Comparison of ENCODE assay signal across 21 mouse cellular contexts in the genomic region with DNA sequence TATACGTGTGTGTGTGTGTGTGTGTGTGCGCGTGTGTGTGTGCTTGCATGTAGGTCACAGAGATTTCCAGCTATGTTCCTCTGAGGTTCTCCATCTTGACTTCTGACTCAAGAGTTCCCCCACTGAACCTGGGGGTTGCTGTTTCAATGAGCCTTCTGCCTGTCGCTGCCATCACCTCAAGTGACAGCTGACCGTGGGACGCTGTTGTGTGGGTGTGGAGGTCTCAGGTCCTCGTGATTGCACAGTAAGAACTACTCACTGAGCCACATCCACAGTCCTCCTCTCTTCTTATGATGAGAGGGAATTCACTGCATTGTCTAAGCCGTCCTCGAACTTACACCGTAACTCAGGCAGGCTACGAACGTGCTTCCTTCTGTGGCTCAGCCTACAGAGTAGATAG.
DNase-seq lines count a peak whose midpoint lies in the region; ATAC-seq and TF ChIP-seq lines count a peak whose summit lies in the region.
"Had no signal": no experiment of that assay in that cellular context is flagged by ENCODE, and none has a peak within 500 bp of the region (broad histone marks: within the 10 kb centered on the region; RNA-seq: fewer than 3 reads in every experiment).

No protein-coding gene starts in this region.

- no peak overlapping the region for H3K9ac ChIP-seq in MEL (ENCODE audit: control insufficient read depth, low read depth, low read length, poor library complexity, severe bottlenecking)
- H3K9ac ChIP-seq: embryonic facial prominence, embryonic 12.5 days; forebrain, embryonic 13.5 days; forebrain, embryonic 15.5 days; forebrain, postnatal 0 days had no signal

- H3K27me3 ChIP-seq in MEL (ENCODE audit: control insufficient read depth in 1 of 2, insufficient read depth in 2 of 2, low read length in 2 of 2): no peaks in the 10 kb centered on the region
- H3K27me3 ChIP-seq: embryonic facial prominence, embryonic 12.5 days; forebrain, embryonic 13.5 days; forebrain, embryonic 15.5 days; Patski had no signal

- H3K27ac ChIP-seq in layer of hippocampus, adult 2 months: peak overlapping the region; percentile 34
- H3K27ac ChIP-seq in MEL (ENCODE audit: control insufficient read depth, low read depth, low read length): no peak overlapping the region
- H3K27ac ChIP-seq: embryonic facial prominence, embryonic 10.5 days; embryonic facial prominence, embryonic 12.5 days; forebrain, embryonic 13.5 days; forebrain, embryonic 15.5 days had no signal

- no peak for TF ChIP-seq RAD21 in MEL (IDR thresholded peaks at IDR 0.05; ENCODE audit: low read depth, low read length)

- H3K79me2 ChIP-seq in MEL (ENCODE audit: control insufficient read depth, insufficient read depth, low read length, poor library complexity): peaks cover 61% of the 10 kb centered on the region

- no peak for ATAC-seq in CD4-positive, CD25-positive, alpha-beta regulatory T cell, adult 4 months
- ATAC-seq: activated CD4-positive, CD25-positive, alpha-beta regulatory T cell, adult 4 months; forebrain, embryonic 13.5 days; forebrain, embryonic 15.5 days; forebrain, postnatal 0 days; Patski had no signal

- TF ChIP-seq POLR2A in MEL (IDR thresholded peaks at IDR 0.05; ENCODE audit: control insufficient read depth in 1 of 2, insufficient read depth in 1 of 2, low read depth in 1 of 2, low read length in 2 of 2, poor library complexity in 1 of 2): no peak

- H3K36me3 ChIP-seq in MEL (ENCODE audit: control insufficient read depth in 1 of 2, insufficient read depth in 2 of 2, low read length in 2 of 2): peaks cover 6 to 36% of the 10 kb centered on the region in 2 experiments
- H3K36me3 ChIP-seq: embryonic facial prominence, embryonic 10.5 days; embryonic facial prominence, embryonic 12.5 days; forebrain, embryonic 15.5 days had no signal

- H3K4me1 ChIP-seq in MEL (ENCODE audit: control insufficient read depth in 1 of 2, insufficient read depth in 2 of 2, low read length in 2 of 2): peaks cover 25% of the 10 kb centered on the region in 2 experiments
- H3K4me1 ChIP-seq: embryonic facial prominence, embryonic 12.5 days had no signal

- H3K4me3 ChIP-seq in layer of hippocampus, adult 2 months: no peak overlapping the region
- no peak overlapping the region for H3K4me3 ChIP-seq in MEL (ENCODE audit: control insufficient read depth in 1 of 2, insufficient read depth in 1 of 2, low read depth in 2 of 2, low read length in 2 of 2)
- H3K4me3 ChIP-seq: embryonic facial prominence, embryonic 10.5 days; embryonic facial prominence, embryonic 12.5 days; forebrain, embryonic 13.5 days; forebrain, embryonic 15.5 days had no signal

- H3K9me3 ChIP-seq in MEL (replicated peaks; ENCODE audit: insufficient read depth, low read length): no peaks in the 10 kb centered on the region
- H3K9me3 ChIP-seq: embryonic facial prominence, embryonic 10.5 days; embryonic facial prominence, embryonic 12.5 days; forebrain, embryonic 13.5 days; forebrain, embryonic 15.5 days had no signal

- DNase-seq in CD4-positive, CD25-positive, alpha-beta regulatory T cell, adult 2 months (ENCODE audit: low read depth, low spot score): peak; percentile 29
- DNase-seq in layer of hippocampus, adult 2 months (ENCODE audit: low spot score in 2 of 2): no peak
- DNase-seq in layer of hippocampus, postnatal 14 days (ENCODE audit: low spot score in 2 of 2): no peak
- peak; percentile 51 for DNase-seq in MEL (ENCODE audit: low read depth, low spot score)
- DNase-seq in B cell, adult 2 months: no peak
- DNase-seq: adrenal gland, adult 8-10 months; adrenal gland, postnatal 14 days; adrenal gland, postnatal 36 days; cerebellum, adult 11-12 months; cerebellum, adult 2 months; cerebellum, adult 9-10 months; cerebellum, postnatal 10 days; cerebellum, postnatal 25 days; forebrain, postnatal 0 days had no signal

- no peak for TF ChIP-seq CTCF in layer of hippocampus, adult 2 months (conservative IDR thresholded peaks at IDR 0.05)
- no peak for TF ChIP-seq CTCF in MEL (IDR thresholded peaks at IDR 0.05 in 2 of 3, conservative IDR thresholded peaks at IDR 0.05 in 1 of 3; ENCODE audit: control insufficient read depth in 1 of 3, insufficient read depth in 1 of 3, low read depth in 2 of 3, low read length in 3 of 3, poor library complexity in 1 of 3, severe bottlenecking in 1 of 3)

- no peak for TF ChIP-seq EP300 in MEL (IDR thresholded peaks at IDR 0.05; ENCODE audit: low read depth in 1 of 2, low read length in 2 of 2)

TF ChIP-seq in MEL, 35 proteins besides CTCF, POLR2A, EP300 and RAD21:
- TF ChIP-seq MAZ (IDR thresholded peaks at IDR 0.05; ENCODE audit: low read depth, low read length) (no peak), E2F4 (IDR thresholded peaks at IDR 0.05; ENCODE audit: borderline replicate concordance, low read depth, low read length) (no peak), HCFC1 (IDR thresholded peaks at IDR 0.05; ENCODE audit: low read depth, low read length) (no peak)

Comparison
In these comparisons a context has a peak if more than half of its experiments do, and no peak if none do; other contexts are left out.
1. DNase-seq: peak in CD4-positive, CD25-positive, alpha-beta regulatory T cell, adult 2 months (single experiment) and MEL (single experiment); none in layer of hippocampus, adult 2 months (0 of 2), layer of hippocampus, postnatal 14 days (0 of 2) and B cell, adult 2 months (0 of 2).